Mouse (Mus musculus): ENCODE results near the gene Cyp2b13. TPM values are rescaled to one million over a fixed set of nuclear protein-coding genes. Genes with fewer than 3 reads are reported as not detected.
"Not testable (repeated sequence)": the region's sequence is repeated elsewhere in the genome, so short reads cannot be mapped to it uniquely, and the experiment has no call there.

Gene Cyp2b13
- polyA plus RNA-seq, 1 experiment from 2014 or later: not detected

- not testable (repeated sequence) for H3K27ac ChIP-seq (replicated peaks in 1 of 2; ENCODE audit: control insufficient read depth in 1 of 2, insufficient read depth in 1 of 2, low read depth in 2 of 2, low read length in 2 of 2); H3K9ac ChIP-seq (ENCODE audit: low read length); H3K27me3 ChIP-seq (ENCODE audit: control insufficient read depth, insufficient read depth, low read length); H3K4me3 ChIP-seq (ENCODE audit: control insufficient read depth in 1 of 2, insufficient read depth in 1 of 2, low read depth in 1 of 2, low read length in 2 of 2); H3K36me3 ChIP-seq (ENCODE audit: control insufficient read depth, insufficient read depth, low read length); H3K9me3 ChIP-seq (ENCODE audit: control insufficient read depth, low read length); H3K4me1 ChIP-seq (ENCODE audit: control insufficient read depth in 2 of 2, insufficient read depth in 2 of 2, low read length in 2 of 2); ATAC-seq (ENCODE audit: insufficient number of reproducible peaks, insufficient read depth, low FRiP score, low read depth); H3K4me2 ChIP-seq (ENCODE audit: low read length)
- WGBS: 33% methylated on average over 1 of the region's 3 CpGs
Observed at GRCm38 (mm10) chr7:26143657-26144056, 82.4 kb downstream of the Cyp2b13 start.

Other genes with a start within 250 kb of the Cyp2b13 start
- 3.0 and 3.1 TPM in 2 replicates for gene Cyp2s1, start 244.6 kb upstream of the Cyp2b13 start, polyA plus RNA-seq (2014; fragmentation: Nextera tagmentation; extraction: Ambion mirVana)
- not detected in 2 replicates for gene Cyp2b10, start 163.9 kb upstream of the Cyp2b13 start, polyA plus RNA-seq (2014; fragmentation: Nextera tagmentation; extraction: Ambion mirVana)
- not detected in 2 replicates for gene Cyp2b9, start 111.9 kb downstream of the Cyp2b13 start, polyA plus RNA-seq (2014; fragmentation: Nextera tagmentation; extraction: Ambion mirVana)
- not detected in 2 replicates for gene Vmn1r184, start 198.8 kb downstream of the Cyp2b13 start, polyA plus RNA-seq (2014; fragmentation: Nextera tagmentation; extraction: Ambion mirVana)
- gene Cyp2a4, start 245.7 kb downstream of the Cyp2b13 start, polyA plus RNA-seq (2014; fragmentation: Nextera tagmentation; extraction: Ambion mirVana): not detected in 2 replicates